In the genomic region with DNA sequence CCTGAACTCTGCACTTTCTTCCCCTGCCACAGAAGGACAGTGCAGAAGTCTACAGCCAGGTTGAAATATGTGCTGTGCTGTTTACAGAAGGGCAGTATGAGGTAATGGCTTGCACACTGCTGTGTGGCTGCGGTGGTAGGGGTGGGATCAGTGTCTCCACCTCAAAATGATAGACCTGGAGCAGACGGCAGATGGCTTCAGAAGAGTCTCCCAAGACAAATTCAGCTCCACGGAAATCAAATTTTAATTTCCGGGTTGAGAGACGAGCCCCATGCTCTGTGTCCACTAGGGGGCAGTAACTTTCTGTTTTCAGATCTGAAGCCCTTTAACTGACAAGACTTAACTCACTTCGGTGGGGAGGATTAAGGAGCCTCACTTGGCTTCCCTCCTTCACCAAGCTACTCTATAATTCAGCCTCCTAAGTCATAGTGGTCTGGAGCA, we compare ENCODE assay signal across 8 mouse cellular contexts. TPM values are rescaled to one million over a fixed set of nuclear protein-coding genes. Genes with fewer than 3 reads are reported as not detected.
DNase-seq lines count a peak whose midpoint lies in the region; TF ChIP-seq lines count a peak whose summit lies in the region.

No protein-coding gene starts in this region.

- 0 out of 2 replicates have a peak, but pooled peaks have one; percentile 14 for TF ChIP-seq CTCF in olfactory bulb, adult 2 months (IDR thresholded peaks at IDR 0.05; ENCODE audit: insufficient read depth, low read depth, low read length)

- WGBS in olfactory bulb, adult 2 months = 8% methylated on average over 6 of the region's 6 CpGs

- H3K4me3 ChIP-seq in olfactory bulb, adult 2 months (ENCODE audit: insufficient read depth, low read depth, low read length) = no peak overlapping the region; the same call in 1 of the 2 replicates

- no peaks in the 10 kb centered on the region for H3K4me1 ChIP-seq in olfactory bulb, adult 2 months (ENCODE audit: control insufficient read depth, insufficient read depth, low read length)

- DNase-seq in urinary bladder, postnatal 14 days (ENCODE audit: low spot score) = peak; percentile 33
- no peak for DNase-seq in urinary bladder, adult 18-20 months (ENCODE audit: low spot score in 2 of 2)
- peak; percentile 72 for DNase-seq in c-Kit-positive CD71-positive TER-119-negative erythroid progenitor cells, embryonic 14.5 days (ENCODE audit: low read depth)
- DNase-seq in heart, adult 8-10 months (ENCODE audit: low spot score) = peak; percentile 52
- peak; percentile 74 for DNase-seq in kidney, adult 9 months
- peak; percentile 77 for DNase-seq in lung, postnatal 10 days
- DNase-seq in frontal cortex, postnatal 25 days (ENCODE audit: low spot score in 2 of 2) = no peak

- H3K27ac ChIP-seq in olfactory bulb, adult 2 months (ENCODE audit: insufficient read depth, low read depth, low read length) = no peak overlapping the region

- TF ChIP-seq POLR2A in olfactory bulb, adult 2 months (IDR thresholded peaks at IDR 0.05; ENCODE audit: insufficient read depth, low read depth, low read length) = no peak

RNA-seq across cellular contexts. Expression of a gene that starts 12.0 kb away (rescaled TPM):
- total RNA-seq in heart, adult 8-10 months (2022) = 1 to 10 TPM; 5.0 to 7.0 (median 5.1) TPM
- not detected in 2 replicates for polyA plus RNA-seq in olfactory bulb, adult 2 months (2012; ENCODE audit: insufficient read depth, insufficient read length, low replicate concordance, missing spikeins)

Comparison
In these comparisons a context has a peak if more than half of its experiments do, and no peak if none do; other contexts are left out.
1. DNase-seq: peak in urinary bladder, postnatal 14 days (single experiment), c-Kit-positive CD71-positive TER-119-negative erythroid progenitor cells, embryonic 14.5 days (single experiment), heart, adult 8-10 months (single experiment), kidney, adult 9 months (single experiment) and lung, postnatal 10 days (single experiment); none in urinary bladder, adult 18-20 months (0 of 2) and frontal cortex, postnatal 25 days (0 of 2).